Mouse (Mus musculus): ENCODE results near the gene Eomes. TPM values are rescaled to one million over a fixed set of nuclear protein-coding genes. Genes with fewer than 3 reads are reported as not detected.

Gene Eomes
- polyA plus RNA-seq, 1 experiment from 2014 or later, result 0.09 TPM

DNA sequence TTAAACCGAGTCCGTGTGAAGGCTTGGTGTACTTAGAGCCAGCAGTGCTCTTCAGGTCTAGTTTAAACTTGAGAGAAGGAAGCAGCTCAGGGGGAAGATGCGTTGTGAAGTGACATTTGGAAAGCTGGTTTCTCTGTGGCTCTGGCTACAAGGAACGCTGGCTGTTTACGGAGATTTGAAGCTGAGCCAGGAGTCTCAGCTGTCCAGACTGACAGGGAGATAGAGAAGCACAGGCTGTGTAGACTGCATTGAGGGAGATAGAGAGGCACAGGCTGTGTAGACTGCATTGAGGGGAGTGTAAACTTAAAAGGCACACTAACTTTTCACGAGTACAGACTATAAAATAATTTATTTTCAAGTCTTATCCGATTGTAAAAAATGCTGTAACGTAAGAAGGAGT is 42.0 kb downstream of the Eomes start:
- H3K9me3 ChIP-seq (replicated peaks; ENCODE audit: control insufficient read depth, low read length), result no peaks in the 10 kb centered on the region
- no peaks in the 10 kb centered on the region for H3K27me3 ChIP-seq (ENCODE audit: control insufficient read depth, insufficient read depth, low read length)
- 29% methylated on average over 8 of the region's 8 CpGs for WGBS
- peak overlapping the region; percentile 8; the same call in 1 of the 2 replicates for H3K4me3 ChIP-seq (ENCODE audit: low read length)
- peak; percentile 53; the same call in 1 of the 2 replicates for ATAC-seq (replicated peaks; ENCODE audit: extremely low read depth, insufficient read depth, low FRiP score)
- peak overlapping the region; percentile 72 for H3K27ac ChIP-seq (ENCODE audit: low read length)
- H3K36me3 ChIP-seq (ENCODE audit: control insufficient read depth, insufficient read depth), result peaks cover 13% of the 10 kb centered on the region
- H3K4me1 ChIP-seq (ENCODE audit: control insufficient read depth, insufficient read depth, low read length), result peaks cover 41% of the 10 kb centered on the region
- H3K4me2 ChIP-seq (ENCODE audit: low read depth, low read length), result peak overlapping the region; percentile 54
- peak overlapping the region; percentile 51 for H3K9ac ChIP-seq (ENCODE audit: low read length)

DNA sequence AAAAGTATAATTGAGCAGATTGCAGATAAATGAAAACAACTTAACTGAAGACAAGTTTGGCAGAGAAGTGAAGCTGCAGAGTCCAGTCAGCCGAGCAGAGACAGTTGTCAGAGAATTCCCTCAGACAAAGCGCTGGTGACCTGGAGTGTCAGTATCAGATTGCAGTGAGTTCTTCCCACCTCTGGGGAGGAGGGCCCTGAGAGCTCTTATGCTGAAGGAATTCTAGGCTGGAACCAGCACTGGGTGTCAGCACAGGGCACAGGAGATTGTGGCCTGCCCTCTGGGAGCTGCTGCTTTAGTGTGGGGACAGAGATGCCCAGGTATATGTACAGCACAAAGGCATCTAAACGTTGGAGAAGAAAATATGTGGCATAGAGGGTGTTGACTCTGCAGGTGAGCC is 42.8 kb downstream of the Eomes start:
- Histone ChIP-seq H3K9ac (ENCODE audit: low read length) (no peak overlapping the region), H3K4me2 (ENCODE audit: low read depth, low read length) (no peak overlapping the region), H3K4me1 (ENCODE audit: control insufficient read depth, insufficient read depth, low read length) (peaks cover 38% of the 10 kb centered on the region), H3K4me3 (ENCODE audit: low read length) (no peak overlapping the region), H3K36me3 (ENCODE audit: control insufficient read depth, insufficient read depth) (peaks cover 7% of the 10 kb centered on the region; the same call in 1 of the 2 replicates), H3K27me3 (ENCODE audit: control insufficient read depth, insufficient read depth, low read length) (no peaks in the 10 kb centered on the region), H3K27ac (ENCODE audit: low read length) (peak overlapping the region; percentile 6; the same call in 1 of the 2 replicates), H3K9me3 (replicated peaks; ENCODE audit: control insufficient read depth, low read length) (no peaks in the 10 kb centered on the region)
- no peak for ATAC-seq (replicated peaks; ENCODE audit: extremely low read depth, insufficient read depth, low FRiP score)
- 31% methylated on average over 3 of the region's 3 CpGs for WGBS

DNA sequence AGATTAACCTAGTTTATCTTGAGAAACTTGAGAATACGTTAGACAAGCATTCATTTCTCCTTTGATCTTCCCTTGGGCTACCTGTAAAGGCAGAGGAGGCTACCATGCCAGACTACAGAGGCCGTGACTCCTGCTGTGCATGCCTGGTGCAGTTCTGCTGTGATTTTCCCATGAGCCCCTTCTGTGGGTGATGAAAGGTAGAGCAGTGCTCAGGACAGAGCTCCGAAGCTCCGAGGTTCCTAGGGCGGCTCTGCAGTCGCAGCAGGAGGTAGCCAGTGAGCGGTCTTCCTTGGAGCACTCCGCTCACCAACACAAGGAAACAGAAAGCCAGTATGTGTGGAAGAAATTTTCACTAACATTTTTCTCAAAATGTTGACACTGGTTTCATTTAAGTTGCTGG is 43.6 kb downstream of the Eomes start:
- Histone ChIP-seq H3K4me1 (ENCODE audit: control insufficient read depth, insufficient read depth, low read length) (peaks cover 31% of the 10 kb centered on the region), H3K4me2 (ENCODE audit: low read depth, low read length) (no peak overlapping the region), H3K9me3 (replicated peaks; ENCODE audit: control insufficient read depth, low read length) (no peaks in the 10 kb centered on the region), H3K27me3 (ENCODE audit: control insufficient read depth, insufficient read depth, low read length) (no peaks in the 10 kb centered on the region), H3K9ac (ENCODE audit: low read length) (no peak overlapping the region), H3K27ac (ENCODE audit: low read length) (no peak overlapping the region), H3K36me3 (ENCODE audit: control insufficient read depth, insufficient read depth) (peaks cover 7% of the 10 kb centered on the region; the same call in 1 of the 2 replicates), H3K4me3 (ENCODE audit: low read length) (no peak overlapping the region)
- no peak for ATAC-seq (replicated peaks; ENCODE audit: extremely low read depth, insufficient read depth, low FRiP score)
- 67% methylated on average over 8 of the region's 8 CpGs for WGBS

DNA sequence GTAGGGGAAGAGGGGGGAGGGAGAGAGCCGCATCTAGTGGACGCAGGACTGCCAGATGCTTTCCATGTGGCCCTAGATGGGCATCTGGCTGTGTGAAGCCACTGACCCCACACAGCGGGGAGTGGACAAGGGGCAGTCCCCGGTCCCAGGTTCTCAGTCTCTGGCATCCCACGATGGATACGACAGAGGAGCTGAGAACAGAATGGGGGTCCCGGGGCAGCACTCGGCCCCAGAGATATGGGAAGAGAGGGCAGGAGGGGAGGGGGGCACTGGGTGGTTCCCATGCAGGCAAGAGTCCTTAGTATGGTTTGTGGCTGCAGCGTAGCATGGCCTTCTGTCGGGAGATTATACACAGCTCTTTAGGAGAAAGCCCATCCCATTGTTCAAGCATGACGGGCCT is 45.7 kb downstream of the Eomes start:
- Histone ChIP-seq H3K4me2 (ENCODE audit: low read depth, low read length) (no peak overlapping the region), H3K36me3 (ENCODE audit: control insufficient read depth, insufficient read depth) (peaks cover 18% of the 10 kb centered on the region; the same call in 1 of the 2 replicates), H3K9me3 (replicated peaks; ENCODE audit: control insufficient read depth, low read length) (no peaks in the 10 kb centered on the region), H3K4me1 (ENCODE audit: control insufficient read depth, insufficient read depth, low read length) (peaks cover 26% of the 10 kb centered on the region), H3K9ac (ENCODE audit: low read length) (no peak overlapping the region), H3K27ac (ENCODE audit: low read length) (no peak overlapping the region), H3K4me3 (ENCODE audit: low read length) (no peak overlapping the region), H3K27me3 (ENCODE audit: control insufficient read depth, insufficient read depth, low read length) (no peaks in the 10 kb centered on the region)
- ATAC-seq (replicated peaks; ENCODE audit: extremely low read depth, insufficient read depth, low FRiP score), result no peak
- 70% methylated on average over 11 of the region's 11 CpGs for WGBS

DNA sequence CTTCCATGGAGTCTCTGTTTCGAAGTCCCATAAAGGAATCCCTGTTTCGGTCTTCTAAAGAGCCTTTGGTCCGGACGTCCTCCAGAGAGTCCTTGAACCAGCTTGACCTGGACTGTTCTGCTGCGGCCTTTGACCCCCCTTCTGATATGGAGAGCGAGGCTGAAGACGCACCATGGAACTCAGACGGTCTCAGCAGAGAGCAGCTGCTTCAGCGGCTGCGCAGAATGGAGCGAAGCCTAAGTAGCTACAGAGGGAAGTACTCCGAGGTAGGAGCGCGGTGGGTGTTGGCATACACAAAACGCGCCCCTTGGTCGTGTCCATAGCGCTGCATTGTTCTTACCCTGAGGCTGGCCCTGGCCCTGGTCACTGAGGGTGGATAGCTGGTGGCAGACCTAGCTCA is 49.0 kb downstream of the Eomes start:
- Histone ChIP-seq H3K27me3 (ENCODE audit: control insufficient read depth, insufficient read depth, low read length) (no peaks in the 10 kb centered on the region), H3K4me3 (ENCODE audit: low read length) (no peak overlapping the region), H3K9me3 (replicated peaks; ENCODE audit: control insufficient read depth, low read length) (no peaks in the 10 kb centered on the region), H3K4me1 (ENCODE audit: control insufficient read depth, insufficient read depth, low read length) (peaks cover 2% of the 10 kb centered on the region; the same call in 1 of the 2 replicates), H3K36me3 (ENCODE audit: control insufficient read depth, insufficient read depth) (peaks cover 41% of the 10 kb centered on the region), H3K4me2 (ENCODE audit: low read depth, low read length) (no peak overlapping the region), H3K9ac (ENCODE audit: low read length) (no peak overlapping the region), H3K27ac (ENCODE audit: low read length) (no peak overlapping the region)
- WGBS, result 85% methylated on average over 18 of the region's 18 CpGs
- ATAC-seq (replicated peaks; ENCODE audit: extremely low read depth, insufficient read depth, low FRiP score), result no peak

DNA sequence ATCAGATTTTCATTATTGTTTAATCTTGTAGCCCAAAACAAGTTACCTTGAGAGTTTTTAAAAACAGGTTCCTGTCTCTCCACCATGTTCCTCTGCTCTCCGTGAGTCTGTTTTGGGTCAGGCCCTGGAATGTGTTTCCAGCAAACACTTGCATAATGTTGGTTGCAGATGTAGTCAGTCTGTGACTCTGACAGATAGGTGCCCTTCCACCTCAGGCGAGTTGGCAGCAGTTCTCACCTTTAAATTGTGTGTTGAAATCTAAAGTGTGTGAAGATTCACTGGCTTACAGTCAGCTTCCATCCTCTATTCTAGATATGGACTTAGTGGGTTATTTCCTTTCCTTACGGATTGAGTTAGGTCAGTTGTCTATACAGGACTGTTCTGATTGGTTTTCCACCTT is 51.8 kb downstream of the Eomes start:
- Histone ChIP-seq H3K27me3 (ENCODE audit: control insufficient read depth, insufficient read depth, low read length) (no peaks in the 10 kb centered on the region), H3K4me2 (ENCODE audit: low read depth, low read length) (no peak overlapping the region), H3K9ac (ENCODE audit: low read length) (no peak overlapping the region), H3K4me1 (ENCODE audit: control insufficient read depth, insufficient read depth, low read length) (no peaks in the 10 kb centered on the region), H3K4me3 (ENCODE audit: low read length) (no peak overlapping the region), H3K36me3 (ENCODE audit: control insufficient read depth, insufficient read depth) (peaks cover 50% of the 10 kb centered on the region), H3K9me3 (replicated peaks; ENCODE audit: control insufficient read depth, low read length) (no peaks in the 10 kb centered on the region), H3K27ac (ENCODE audit: low read length) (no peak overlapping the region)
- 72% methylated on average over 3 of the region's 3 CpGs for WGBS
- no peak for ATAC-seq (replicated peaks; ENCODE audit: extremely low read depth, insufficient read depth, low FRiP score)

DNA sequence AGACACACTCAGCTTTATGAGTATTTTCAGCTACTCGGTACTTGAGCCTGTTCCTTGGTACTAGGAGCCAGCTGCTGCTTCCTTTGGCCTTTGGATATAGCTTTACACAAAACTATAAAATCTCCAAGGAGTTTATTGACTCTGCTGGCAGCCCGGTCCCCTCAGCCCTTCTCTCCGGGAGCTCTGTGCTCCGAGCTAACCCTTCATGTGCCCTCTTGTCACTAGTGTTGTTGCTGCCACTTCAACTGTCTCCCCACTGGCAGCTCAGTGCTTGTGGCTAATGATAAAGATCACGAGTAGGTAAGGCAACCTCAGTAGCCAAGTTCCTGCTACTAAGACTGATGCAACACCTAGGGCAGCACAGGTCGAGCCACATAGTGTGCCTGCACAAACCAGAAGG is 52.7 kb downstream of the Eomes start:
- no peak overlapping the region for H3K27ac ChIP-seq (ENCODE audit: low read length)
- WGBS, result 75% methylated on average over 6 of the region's 6 CpGs
- peaks cover 56% of the 10 kb centered on the region for H3K36me3 ChIP-seq (ENCODE audit: control insufficient read depth, insufficient read depth)
- no peak overlapping the region for H3K9ac ChIP-seq (ENCODE audit: low read length)
- H3K4me3 ChIP-seq (ENCODE audit: low read length), result no peak overlapping the region
- no peaks in the 10 kb centered on the region for H3K4me1 ChIP-seq (ENCODE audit: control insufficient read depth, insufficient read depth, low read length)
- no peak for ATAC-seq (replicated peaks; ENCODE audit: extremely low read depth, insufficient read depth, low FRiP score)
- no peaks in the 10 kb centered on the region for H3K27me3 ChIP-seq (ENCODE audit: control insufficient read depth, insufficient read depth, low read length)
- H3K4me2 ChIP-seq (ENCODE audit: low read depth, low read length), result no peak overlapping the region
- H3K9me3 ChIP-seq (replicated peaks; ENCODE audit: control insufficient read depth, low read length), result no peaks in the 10 kb centered on the region

DNA sequence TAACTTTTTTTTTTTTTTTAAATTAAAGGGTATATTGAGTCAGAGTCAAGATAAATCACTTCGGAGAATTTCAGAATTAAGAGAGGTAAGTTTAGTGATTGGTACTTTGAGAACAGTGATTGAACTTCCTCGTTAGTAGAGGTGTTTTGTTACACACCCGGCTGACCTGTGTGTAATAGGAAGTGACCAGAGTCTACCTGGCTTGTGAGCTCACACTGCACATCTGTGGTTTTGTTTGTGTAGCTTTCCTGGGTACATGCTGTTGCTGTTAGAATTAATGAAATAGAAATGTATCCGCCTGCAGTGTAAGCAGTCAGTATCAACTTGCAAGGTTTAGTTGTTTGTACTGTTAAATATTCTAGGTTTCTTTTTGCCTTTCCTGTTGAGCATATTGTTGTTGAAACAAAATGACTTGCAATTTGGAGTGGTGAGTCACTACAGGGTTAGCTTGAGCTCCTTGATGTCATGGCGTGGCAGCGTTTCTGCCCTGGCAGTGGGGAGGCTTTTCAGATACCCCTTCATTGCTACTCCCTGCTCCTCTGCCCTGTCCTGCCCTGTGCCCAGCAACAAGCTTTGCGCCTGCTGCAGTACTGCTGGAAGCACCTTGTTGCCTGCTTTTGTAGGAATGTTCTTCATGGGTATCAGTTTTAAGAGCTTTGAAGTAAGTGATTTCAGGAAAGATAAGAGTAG is 54.6 kb downstream of the Eomes start:
- Histone ChIP-seq H3K4me1 (ENCODE audit: control insufficient read depth, insufficient read depth, low read length) (no peaks in the 10 kb centered on the region), H3K36me3 (ENCODE audit: control insufficient read depth, insufficient read depth) (peaks cover 68% of the 10 kb centered on the region), H3K4me2 (ENCODE audit: low read depth, low read length) (no peak overlapping the region), H3K9me3 (replicated peaks; ENCODE audit: control insufficient read depth, low read length) (no peaks in the 10 kb centered on the region), H3K9ac (ENCODE audit: low read length) (no peak overlapping the region), H3K4me3 (ENCODE audit: low read length) (no peak overlapping the region), H3K27ac (ENCODE audit: low read length) (no peak overlapping the region), H3K27me3 (ENCODE audit: control insufficient read depth, insufficient read depth, low read length) (no peaks in the 10 kb centered on the region)
- ATAC-seq (replicated peaks; ENCODE audit: extremely low read depth, insufficient read depth, low FRiP score), result no peak
- 84% methylated on average over 7 of the region's 7 CpGs for WGBS

Measured in heart, embryonic 16.5 days (tissue).